Mouse (Mus musculus) pancreas, adult 10 weeks (tissue): ENCODE measurements around the gene Gadl1. TPM values are rescaled to one million over a fixed set of nuclear protein-coding genes. Genes with fewer than 3 reads are reported as not detected.

ENCODE experiments used
- polyA plus RNA-seq: library from polyadenylated mRNA; stranded (reverse); fragments of 350-450 nt; fragmentation: Illumina TruSeq; extraction: RNeasy Lipid Tissue Mini Kit (QIAGEN cat#74804); gene quantifications from one replicate; pipeline ENCODE4 v1.2.3, GENCODE M21; 2015; ENCODE audit warnings: low read depth, low replicate concordance; ENCODE audit not compliant: insufficient read depth

Gadl1 gene
- not detected for polyA plus RNA-seq

DNA sequence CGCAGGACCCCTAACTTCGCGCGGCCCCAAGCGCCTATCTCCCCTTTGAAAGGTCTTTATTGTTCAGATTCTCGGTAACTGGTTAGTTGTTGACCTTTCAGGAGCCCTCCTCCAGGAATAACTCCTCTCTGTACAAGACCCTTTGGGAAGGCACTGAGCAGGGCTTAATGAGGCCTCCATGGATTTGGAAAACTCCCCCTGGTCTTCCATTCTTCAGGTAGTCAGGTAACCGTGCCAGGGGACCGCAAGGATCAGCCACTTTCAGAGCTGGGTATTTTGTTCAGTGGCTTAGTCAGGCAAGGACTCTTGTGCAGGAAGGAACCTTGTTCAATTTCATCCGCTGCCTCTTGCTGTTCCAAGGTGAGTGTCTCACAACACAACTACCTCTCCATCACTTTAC is at the start of gene Gadl1:
Gene Gadl1, plus strand, starts transcription at position 301 of the 400 bp plus-strand sequence.

